Mouse (Mus musculus): ENCODE data around the gene Ctnnd2.

- TF ChIP-seq CTCF (IDR thresholded peaks at IDR 0.05; ENCODE audit: low read depth, low read length) (no peak), POLR2A (IDR thresholded peaks at IDR 0.05; ENCODE audit: extremely low read depth, insufficient read depth, low read length) (no peak)
Measured at GRCm38 (mm10) chr15:30541459-30541858, 369.1 kb downstream of the Ctnnd2 start.
